Comparison of ENCODE assay signal across 10 mouse cellular contexts in genomic region chr5:49524394-49525241, GRCm38 (mm10). TPM values are rescaled to one million over a fixed set of nuclear protein-coding genes. Genes with fewer than 3 reads are reported as not detected.
DNase-seq lines count a peak whose midpoint lies in the region; ATAC-seq lines count a peak whose summit lies in the region.
"Had no signal": no experiment of that assay in that cellular context is flagged by ENCODE, and none has a peak within 500 bp of the region (broad histone marks: within the 10 kb centered on the region; RNA-seq: fewer than 3 reads in every experiment).

TSS of gene Kcnip4 (minus strand) at chr5:49524907.

- no peaks in the 10 kb centered on the region for H3K9me3 ChIP-seq in heart, embryonic 13.5 days
- H3K9me3 ChIP-seq in liver, embryonic 15.5 days (replicated peaks): no peaks in the 10 kb centered on the region

- H3K4me2 ChIP-seq in heart, embryonic 13.5 days: peak within 1 kb of the TSS; percentile 97
- peak within 1 kb of the TSS; percentile 4; the same call in 1 of the 2 replicates for H3K4me2 ChIP-seq in liver, embryonic 15.5 days

- ATAC-seq in heart, embryonic 13.5 days (ENCODE audit: extremely low read depth, insufficient number of reproducible peaks, low FRiP score, low TSS enrichment): no peak
- peak; percentile 30; the same call in 1 of the 2 replicates for ATAC-seq in granulocyte monocyte progenitor cell, adult 5-6 weeks (replicated peaks; ENCODE audit: poor library complexity, severe bottlenecking)
- no peak for ATAC-seq in liver, embryonic 15.5 days (ENCODE audit: insufficient read depth)

- peak within 1 kb of the TSS; percentile 58 for H3K4me3 ChIP-seq in heart, embryonic 13.5 days
- no peak within 1 kb of the TSS for H3K4me3 ChIP-seq in liver, embryonic 15.5 days (replicated peaks)

- no peaks in the 10 kb centered on the region for H3K36me3 ChIP-seq in heart, embryonic 13.5 days
- no peaks in the 10 kb centered on the region for H3K36me3 ChIP-seq in liver, embryonic 15.5 days (replicated peaks)
- H3K36me3 ChIP-seq: G1E had no signal

- WGBS in heart, embryonic 13.5 days: 2% methylated on average over 49 of the region's 50 CpGs
- 4% methylated on average over 50 of the region's 50 CpGs for WGBS in liver, embryonic 15.5 days (ENCODE audit: insufficient replicate concordance)

- H3K9ac ChIP-seq in heart, embryonic 13.5 days: peak within 1 kb of the TSS; percentile 67
- H3K9ac ChIP-seq in liver, embryonic 15.5 days: no peak within 1 kb of the TSS

- H3K4me1 ChIP-seq in heart, embryonic 13.5 days: peaks cover 12% of the 10 kb centered on the region; the same call in 1 of the 2 replicates
- no peaks in the 10 kb centered on the region for H3K4me1 ChIP-seq in liver, embryonic 15.5 days (replicated peaks)

- H3K27me3 ChIP-seq in heart, embryonic 13.5 days (replicated peaks): peaks cover 50% of the 10 kb centered on the region
- peaks cover 28% of the 10 kb centered on the region for H3K27me3 ChIP-seq in liver, embryonic 15.5 days

- H3K27ac ChIP-seq in heart, embryonic 13.5 days (replicated peaks): no peak within 1 kb of the TSS
- no peak within 1 kb of the TSS for H3K27ac ChIP-seq in liver, embryonic 15.5 days (replicated peaks)
- H3K27ac ChIP-seq: macrophage had no signal

- DNase-seq in heart, adult 18-20 months: no peak
- peak; percentile 63 for DNase-seq in embryo, embryonic 10 days (ENCODE audit: low spot score)
- DNase-seq in kidney, postnatal 14 days: peak; percentile 10
- DNase-seq in ovary, postnatal 10 days (ENCODE audit: low spot score): peak; percentile 8
- DNase-seq in spleen, postnatal 14 days (ENCODE audit: low spot score in 2 of 2): no peak

RNA-seq across cellular contexts. Expression of gene Kcnip4, which starts in this region (rescaled TPM):
- polyA plus RNA-seq in heart, embryonic 13.5 days (2015; fragmentation: Nextera tagmentation; extraction: Ambion mirVana): 0.27 and 0.51 TPM in 2 replicates
- under 1 TPM in 1 of 2 experiments, not detected in 1; 0.35 TPM for total RNA-seq in heart, adult 18-20 months (2021)
- not detected in 2 replicates for total RNA-seq in granulocyte monocyte progenitor cell, adult 5-6 weeks (2014; fragmentation: Nextera tagmentation)
- not detected in 2 replicates for total RNA-seq in granulocyte monocyte progenitor cell, adult 5-6 weeks (2017)
- polyA plus RNA-seq in liver, embryonic 15.5 days (2015; fragmentation: Nextera tagmentation; extraction: Ambion mirVana): 0.09 and 0.13 TPM in 2 replicates
- polyA plus RNA-seq: G1E, macrophage had no signal

Comparison
In these comparisons a context has a peak if more than half of its experiments do, and no peak if none do; other contexts are left out.
1. Peak in ATAC-seq in granulocyte monocyte progenitor cell, adult 5-6 weeks; RNA of the gene not detected or under 1 TPM.
2. DNase-seq: peak in embryo, embryonic 10 days (single experiment), kidney, postnatal 14 days (single experiment) and ovary, postnatal 10 days (single experiment); none in heart, adult 18-20 months (0 of 2) and spleen, postnatal 14 days (0 of 2).